Mouse (Mus musculus) myocyte (in vitro differentiated cells): ENCODE results near the gene 1700123O20Rik.

Experiments used
- CEBPB ChIP-seq: IDR thresholded peaks from 2 replicates; pipeline ENCODE4 v1.6.1; 2011; ENCODE audit warnings: mild to moderate bottlenecking, moderate library complexity; ENCODE audit not compliant: poor library complexity, insufficient read depth, severe bottlenecking
- E2F4 ChIP-seq: IDR thresholded peaks from one replicate; pipeline ENCODE4 v1.6.1; 2011; ENCODE audit warnings: mild to moderate bottlenecking, control low read depth, moderate library complexity; ENCODE audit not compliant: insufficient read depth
- MAX ChIP-seq: IDR thresholded peaks from one replicate; pipeline ENCODE4 v1.6.1; 2011; ENCODE audit warnings: low read depth, mild to moderate bottlenecking, control low read depth
- MYOD1 ChIP-seq, 3 experiments: IDR thresholded peaks; one replicate each; pipeline ENCODE4 v1.6.1; 2011; ENCODE audit warnings: control low read depth in 2 of 3, low read depth in 2 of 3, mild to moderate bottlenecking in 2 of 3, moderate library complexity in 1 of 3; ENCODE audit not compliant: insufficient read length in 2 of 3, control insufficient read depth in 1 of 3
- MYOG ChIP-seq, 3 experiments: IDR thresholded peaks; one replicate each; pipeline ENCODE4 v1.6.1; 2011; ENCODE audit warnings: control low read depth in 2 of 3, low read depth in 2 of 3, mild to moderate bottlenecking in 2 of 3; ENCODE audit not compliant: insufficient read length in 2 of 3, control insufficient read depth in 1 of 3, insufficient read depth in 1 of 3
- POLR2A ChIP-seq: IDR thresholded peaks from one replicate; pipeline ENCODE4 v1.6.1; 2011; ENCODE audit warnings: low read depth, mild to moderate bottlenecking, control low read depth, moderate library complexity; ENCODE audit not compliant: insufficient read length
- POLR2AphosphoS2 ChIP-seq: IDR thresholded peaks from one replicate; pipeline ENCODE4 v1.6.1; 2011; ENCODE audit warnings: low read depth, control low read depth; ENCODE audit not compliant: insufficient read length
- REST ChIP-seq: IDR thresholded peaks from one replicate; pipeline ENCODE4 v1.6.1; 2011; ENCODE audit warnings: mild to moderate bottlenecking, control low read depth, moderate library complexity; ENCODE audit not compliant: insufficient read depth, insufficient read length
- SRF ChIP-seq: IDR thresholded peaks from one replicate; pipeline ENCODE4 v1.6.1; 2011; ENCODE audit warnings: low read depth; ENCODE audit not compliant: control insufficient read depth, insufficient read length
- TCF12 ChIP-seq: IDR thresholded peaks from one replicate; pipeline ENCODE4 v1.6.1; 2011; ENCODE audit warnings: mild to moderate bottlenecking, control low read depth; ENCODE audit not compliant: poor library complexity, insufficient read depth, severe bottlenecking
- TCF3 ChIP-seq: IDR thresholded peaks from one replicate; pipeline ENCODE4 v1.6.1; 2011; ENCODE audit warnings: low read depth, control low read depth; ENCODE audit not compliant: insufficient read length
- USF1 ChIP-seq: IDR thresholded peaks from one replicate; pipeline ENCODE4 v1.6.1; 2011; ENCODE audit warnings: low read depth, mild to moderate bottlenecking, control low read depth, moderate library complexity

DNA sequence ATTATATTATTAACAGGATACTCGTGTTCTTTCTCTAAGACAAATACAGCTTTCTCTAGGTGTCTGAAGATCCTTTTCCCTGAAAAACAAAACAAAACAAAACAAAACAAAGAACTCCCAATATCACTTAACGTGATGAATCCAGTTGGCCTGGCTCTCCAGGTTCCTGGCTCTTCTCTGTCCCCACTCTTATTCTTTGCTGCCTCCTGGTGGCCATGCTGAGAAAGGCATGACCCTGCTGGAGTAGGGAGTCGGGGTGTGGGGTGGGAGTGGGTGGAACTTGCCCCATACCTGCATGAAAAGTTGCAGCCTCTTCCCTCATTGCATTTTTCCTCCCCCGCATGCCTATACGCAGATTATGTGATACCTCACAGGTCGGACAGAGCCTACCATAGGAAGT lies 15.3 kb downstream of the 1700123O20Rik start:
- TF ChIP-seq POLR2A (no peak), TCF3 (no peak), USF1 (no peak), MAX (no peak), CEBPB (no peak), POLR2AphosphoS2 (no peak), MYOD1 (IDR thresholded peaks at IDR 0.05; ENCODE audit: control insufficient read depth in 1 of 3, insufficient read length in 2 of 3, low read depth in 2 of 3) (no peak), E2F4 (no peak), TCF12 (no peak), MYOG (IDR thresholded peaks at IDR 0.05; ENCODE audit: control insufficient read depth in 1 of 3, insufficient read depth in 1 of 3, insufficient read length in 2 of 3, low read depth in 2 of 3) (no peak), REST (no peak), SRF (no peak)
